Mouse (Mus musculus) heart, postnatal 0 days (tissue): ENCODE data around the gene Wdr25.

Experiments used
- CTCF ChIP-seq: IDR thresholded peaks from 2 replicates; pipeline ENCODE4 v1.5.1; 2016; ENCODE audit warnings: antibody characterized with exemption, control low read depth, low read depth
- EP300 ChIP-seq: IDR thresholded peaks from 2 replicates; pipeline ENCODE4 v1.6.1; 2016; ENCODE audit warnings: antibody characterized with exemption, low read depth

DNA sequence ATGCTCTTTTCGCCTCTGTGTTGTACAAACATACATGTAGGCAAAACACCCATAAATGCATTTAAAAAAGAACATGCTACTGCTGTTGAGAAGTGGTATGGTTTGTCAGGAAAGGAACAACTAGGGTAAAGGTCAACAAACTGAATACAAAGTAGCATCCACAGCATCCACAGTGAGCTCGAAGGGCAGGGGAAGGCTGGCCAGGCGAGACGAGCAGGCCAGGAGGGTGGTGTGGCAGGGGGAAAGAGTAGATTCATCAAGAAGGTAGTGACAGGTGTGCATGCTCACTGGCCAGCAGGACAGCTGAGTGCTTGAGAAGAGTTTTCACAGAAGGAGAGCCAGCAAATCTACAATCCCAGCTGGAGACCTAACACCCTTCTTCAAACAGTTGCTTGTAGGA is 74.2 kb downstream of the Wdr25 start:
- no peak for TF ChIP-seq CTCF
- TF ChIP-seq EP300, result no peak
